Mouse (Mus musculus): ENCODE measurements around the gene Farsa.

- TF ChIP-seq CTCF (IDR thresholded peaks at IDR 0.05; ENCODE audit: low read depth) (no peak), EP300 (IDR thresholded peaks at IDR 0.05; ENCODE audit: low read depth) (no peak)
Measured at GRCm38 (mm10) chr8:84893709-84894134, 36.9 kb downstream of the Farsa start, which contains the start of gene Gcdh.
